Mouse (Mus musculus): Measurements from ENCODE around the gene Klc3. TPM values are rescaled to one million over a fixed set of nuclear protein-coding genes. Genes with fewer than 3 reads are reported as not detected.

Gene Klc3
- 2.2 and 2.3 TPM in 2 replicates for polyA plus RNA-seq (2015; fragmentation: Nextera tagmentation; extraction: Ambion mirVana)

DNA sequence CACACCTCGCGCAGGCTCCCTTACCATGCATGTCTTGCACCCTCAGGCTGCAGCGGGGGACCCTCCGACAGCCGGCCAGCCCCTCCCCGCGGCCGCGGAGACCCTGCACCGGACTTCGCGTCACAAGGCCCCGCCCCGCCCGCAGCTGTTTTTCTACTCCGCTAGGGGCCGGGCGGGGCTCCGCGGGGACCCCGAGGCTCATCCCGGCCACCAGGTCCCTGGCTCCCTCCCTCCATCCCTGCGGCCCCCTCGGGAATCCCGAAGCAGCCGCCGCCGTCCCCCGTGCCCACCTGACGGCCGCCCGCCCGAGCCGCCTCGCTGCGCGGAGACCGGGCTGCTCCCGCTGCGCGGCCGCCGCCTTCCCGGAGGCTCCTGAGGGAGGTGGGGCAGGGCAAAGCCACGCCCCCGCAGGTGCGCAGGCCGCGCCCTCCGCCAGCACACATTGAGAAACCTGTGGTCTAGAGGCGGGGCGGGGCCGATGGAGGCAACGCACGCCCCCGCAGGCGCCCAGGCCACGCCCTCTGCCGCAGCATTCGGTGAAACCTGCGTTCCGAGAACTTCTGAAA, at the start of gene Klc3:
Klc3 (minus strand) TSS at position 374 of the 566 bp plus-strand sequence.
- Histone ChIP-seq H3K27ac (replicated peaks) (no peak within 1 kb of the TSS), H3K27me3 (peaks cover 39% of the 10 kb centered on the region), H3K4me3 (peak within 1 kb of the TSS; percentile 53), H3K9ac (replicated peaks) (peak within 1 kb of the TSS; percentile 47), H3K9me3 (no peaks in the 10 kb centered on the region), H3K4me2 (replicated peaks) (peak within 1 kb of the TSS; percentile 94), H3K36me3 (no peaks in the 10 kb centered on the region), H3K4me1 (peaks cover 19% of the 10 kb centered on the region)
- WGBS = 1% methylated on average over 61 of the region's 62 CpGs
- ATAC-seq (replicated peaks) = no peak; the same call in 1 of the 2 replicates

DNA sequence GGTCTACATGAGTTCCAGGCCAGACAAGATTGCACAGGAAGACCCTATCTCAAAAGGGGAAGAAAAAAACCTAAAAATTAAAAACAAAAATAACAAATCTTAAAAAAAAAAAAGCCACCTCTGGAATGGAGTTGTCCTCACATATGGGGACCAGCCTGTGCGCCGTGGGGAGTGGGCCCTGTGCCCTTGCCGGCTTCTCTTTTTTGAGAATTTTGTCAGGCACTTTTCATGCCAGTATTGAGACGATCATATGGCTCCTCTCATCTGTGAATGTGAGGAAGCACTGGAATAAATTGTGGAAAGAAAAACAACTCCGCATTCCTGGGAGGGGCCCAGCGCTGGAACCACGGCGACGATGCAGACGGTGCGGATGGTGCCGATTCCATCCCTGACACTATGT, 45.3 kb upstream of the Klc3 start:
- peak overlapping the region; percentile 63 for H3K27ac ChIP-seq (replicated peaks)
- no peaks in the 10 kb centered on the region for H3K4me1 ChIP-seq
- 0 out of 2 replicates have a peak, but pooled peaks have one; percentile 11 for ATAC-seq (replicated peaks)
- H3K4me3 ChIP-seq = no peak overlapping the region
- peaks cover 51% of the 10 kb centered on the region for H3K36me3 ChIP-seq
- WGBS = 79% methylated on average over 12 of the region's 12 CpGs
- H3K4me2 ChIP-seq (replicated peaks) = no peak overlapping the region
- H3K27me3 ChIP-seq = no peaks in the 10 kb centered on the region
- no peaks in the 10 kb centered on the region for H3K9me3 ChIP-seq
- no peak overlapping the region for H3K9ac ChIP-seq (replicated peaks)

DNA sequence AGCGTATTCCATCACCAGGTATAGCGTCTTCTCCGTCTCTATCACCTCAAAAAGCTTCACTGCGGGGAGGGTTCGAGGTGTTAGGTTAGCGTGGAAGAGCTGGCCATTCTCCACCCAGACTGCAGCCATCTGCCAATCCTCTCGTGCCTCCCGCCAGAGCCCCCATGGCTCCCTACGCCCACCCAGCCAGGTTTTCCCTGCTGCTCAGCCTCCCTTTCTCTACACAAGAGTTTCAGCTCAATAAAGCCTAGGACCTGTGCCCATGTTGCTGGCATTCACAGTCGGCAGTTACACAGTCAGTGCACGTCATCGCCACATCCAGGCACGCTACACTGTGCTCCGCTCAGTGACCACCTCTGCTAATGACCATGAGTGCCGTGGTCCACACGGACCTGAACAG, 43.8 kb upstream of the Klc3 start:
- Histone ChIP-seq H3K4me2 (replicated peaks) (no peak overlapping the region), H3K9ac (replicated peaks) (no peak overlapping the region), H3K27me3 (no peaks in the 10 kb centered on the region), H3K27ac (replicated peaks) (peak overlapping the region; percentile 46; the same call in 1 of the 2 replicates), H3K4me1 (no peaks in the 10 kb centered on the region), H3K4me3 (no peak overlapping the region), H3K9me3 (no peaks in the 10 kb centered on the region), H3K36me3 (peaks cover 58% of the 10 kb centered on the region)
- 84% methylated on average over 16 of the region's 16 CpGs for WGBS
- ATAC-seq (replicated peaks) = 0 out of 2 replicates have a peak, but pooled peaks have one; percentile 15

DNA sequence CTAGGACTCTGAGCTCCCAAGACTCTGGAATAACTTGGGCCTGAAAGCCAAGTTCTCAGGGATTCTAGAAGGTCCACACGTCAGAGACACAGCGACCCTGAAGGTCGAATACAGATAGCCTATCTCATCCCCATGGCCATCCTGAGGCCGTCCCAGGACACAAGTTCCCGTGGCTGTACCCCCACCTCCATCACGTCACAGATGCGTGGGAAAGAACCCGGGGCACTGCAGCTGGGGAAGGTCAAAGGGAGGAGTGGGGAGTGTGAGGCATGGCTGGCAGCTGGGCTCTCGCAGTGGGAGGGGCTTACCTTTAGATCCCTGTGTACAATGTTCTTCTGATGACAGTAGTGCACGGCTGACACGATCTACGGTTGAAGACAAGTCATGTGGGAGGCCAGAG, 40.9 kb upstream of the Klc3 start:
- Histone ChIP-seq H3K9me3 (no peaks in the 10 kb centered on the region), H3K27me3 (no peaks in the 10 kb centered on the region), H3K4me1 (no peaks in the 10 kb centered on the region), H3K9ac (replicated peaks) (no peak overlapping the region), H3K4me3 (no peak overlapping the region), H3K4me2 (replicated peaks) (no peak overlapping the region), H3K36me3 (peaks cover 69% of the 10 kb centered on the region), H3K27ac (replicated peaks) (no peak overlapping the region)
- WGBS = 86% methylated on average over 12 of the region's 12 CpGs
- no peak for ATAC-seq (replicated peaks)

DNA sequence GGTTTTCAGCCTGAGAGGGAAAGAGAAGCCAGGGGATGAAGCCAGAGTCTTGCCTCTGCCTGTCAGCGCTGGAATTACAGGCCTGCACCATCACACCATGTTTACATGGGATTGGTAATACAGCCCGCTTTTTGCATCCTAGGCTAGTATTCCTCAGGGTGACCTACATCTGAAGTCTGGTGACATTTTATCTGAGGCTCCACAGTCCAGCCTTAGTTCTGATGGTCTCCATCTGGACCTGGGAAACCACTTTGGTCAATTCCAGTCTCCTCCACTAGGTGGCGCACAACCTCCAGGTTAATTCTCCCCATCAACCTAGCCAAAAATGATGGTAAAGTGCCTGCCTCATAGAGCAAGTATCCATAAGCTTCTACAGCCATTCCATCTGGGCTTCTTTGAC, 39.4 kb upstream of the Klc3 start:
- no peaks in the 10 kb centered on the region for H3K27me3 ChIP-seq
- H3K9ac ChIP-seq (replicated peaks) = no peak overlapping the region
- 0 out of 2 replicates have a peak, but pooled peaks have one; percentile 18 for ATAC-seq (replicated peaks)
- H3K4me3 ChIP-seq = no peak overlapping the region
- WGBS = 43% methylated on average over 3 of the region's 3 CpGs
- H3K27ac ChIP-seq (replicated peaks) = no peak overlapping the region
- peaks cover 68% of the 10 kb centered on the region for H3K36me3 ChIP-seq
- H3K4me1 ChIP-seq = no peaks in the 10 kb centered on the region
- no peak overlapping the region for H3K4me2 ChIP-seq (replicated peaks)
- no peaks in the 10 kb centered on the region for H3K9me3 ChIP-seq

DNA sequence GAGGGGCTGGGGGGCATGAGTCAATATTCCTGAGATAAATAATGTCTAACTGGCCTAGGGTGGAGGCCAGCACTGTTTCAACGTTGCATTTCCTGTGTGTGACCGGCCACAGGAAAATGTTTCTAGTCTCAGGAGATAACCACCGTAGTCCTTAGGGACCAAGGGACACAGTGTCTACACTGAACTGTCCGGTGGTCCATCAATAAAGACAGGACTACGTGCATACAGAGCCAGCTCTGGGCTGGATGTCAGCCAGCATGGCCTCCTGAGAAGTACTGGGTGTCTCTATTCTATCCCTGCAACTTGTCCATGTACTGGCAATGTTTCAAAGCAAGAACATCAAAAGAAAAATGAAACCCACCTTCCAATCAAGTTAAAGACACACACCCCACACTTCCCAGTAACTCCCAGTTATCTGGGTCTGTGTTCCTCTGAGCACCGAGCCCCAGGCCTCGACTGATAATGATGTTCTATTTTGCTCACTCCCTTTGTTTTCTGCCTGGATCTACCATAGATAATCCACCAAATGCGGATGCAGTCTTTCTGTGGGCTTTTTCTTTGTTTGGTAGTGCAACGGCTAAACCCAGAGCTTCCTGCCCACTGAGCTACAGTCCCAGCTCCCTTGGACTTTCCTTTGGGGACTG, 37.7 kb upstream of the Klc3 start:
- no peak overlapping the region for H3K4me3 ChIP-seq
- no peak overlapping the region for H3K9ac ChIP-seq (replicated peaks)
- no peak for ATAC-seq (replicated peaks)
- no peak overlapping the region for H3K4me2 ChIP-seq (replicated peaks)
- H3K36me3 ChIP-seq = peaks cover 74% of the 10 kb centered on the region
- H3K27ac ChIP-seq (replicated peaks) = no peak overlapping the region
- 87% methylated on average over 9 of the region's 9 CpGs for WGBS
- H3K27me3 ChIP-seq = no peaks in the 10 kb centered on the region
- H3K4me1 ChIP-seq = no peaks in the 10 kb centered on the region
- no peaks in the 10 kb centered on the region for H3K9me3 ChIP-seq

DNA sequence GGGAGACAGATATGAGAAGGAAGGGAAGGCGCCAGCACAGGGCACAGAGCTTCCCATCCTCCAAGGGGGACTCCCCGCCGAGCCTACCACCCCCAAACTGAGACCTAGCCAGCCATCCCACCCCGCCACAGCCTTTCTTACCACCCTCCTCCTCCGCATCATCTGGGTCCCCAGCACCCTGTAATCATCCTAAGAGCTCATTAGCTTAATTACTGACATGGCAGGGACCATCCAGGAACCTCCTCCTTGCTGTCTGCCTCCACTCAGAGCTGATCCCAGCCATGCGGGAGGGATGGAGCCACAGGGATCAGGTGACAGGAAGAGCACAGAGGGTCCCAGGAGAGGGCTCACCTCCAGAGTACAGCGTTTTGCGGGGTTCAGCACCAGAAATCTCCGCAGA, 33.1 kb upstream of the Klc3 start:
- WGBS = 74% methylated on average over 9 of the region's 9 CpGs
- no peaks in the 10 kb centered on the region for H3K4me1 ChIP-seq
- no peak overlapping the region for H3K4me2 ChIP-seq (replicated peaks)
- H3K9me3 ChIP-seq = no peaks in the 10 kb centered on the region
- peaks cover 87% of the 10 kb centered on the region for H3K36me3 ChIP-seq
- no peak overlapping the region for H3K4me3 ChIP-seq
- ATAC-seq (replicated peaks) = 0 out of 2 replicates have a peak, but pooled peaks have one; percentile 26
- no peaks in the 10 kb centered on the region for H3K27me3 ChIP-seq
- no peak overlapping the region for H3K9ac ChIP-seq (replicated peaks)
- no peak overlapping the region for H3K27ac ChIP-seq (replicated peaks)

DNA sequence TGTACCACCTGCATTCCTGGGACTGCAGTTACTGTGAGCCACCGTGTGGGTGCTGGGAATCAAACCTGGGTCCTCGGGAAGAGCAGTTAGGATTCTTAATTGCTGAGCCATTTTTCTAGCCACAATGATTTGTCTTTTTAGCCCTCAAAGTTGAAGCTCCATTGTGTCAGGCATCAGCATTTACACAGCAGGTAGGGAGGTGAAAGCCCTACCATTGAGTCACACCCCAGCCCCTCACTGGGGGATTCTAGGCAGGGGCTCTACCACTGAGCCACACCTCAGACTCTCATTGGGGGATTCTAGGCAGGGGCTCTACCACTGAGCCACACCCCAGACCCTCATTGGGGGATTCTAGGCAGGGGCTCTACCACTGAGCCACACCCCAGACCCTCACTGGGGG, 32.4 kb upstream of the Klc3 start:
- H3K27ac ChIP-seq (replicated peaks) = no peak overlapping the region
- no peak overlapping the region for H3K4me2 ChIP-seq (replicated peaks)
- peaks cover 87% of the 10 kb centered on the region for H3K36me3 ChIP-seq
- no peak for ATAC-seq (replicated peaks)
- no peak overlapping the region for H3K4me3 ChIP-seq
- H3K4me1 ChIP-seq = no peaks in the 10 kb centered on the region
- no peaks in the 10 kb centered on the region for H3K9me3 ChIP-seq
- 97% methylated on average over 2 of the region's 2 CpGs for WGBS
- H3K9ac ChIP-seq (replicated peaks) = no peak overlapping the region
- H3K27me3 ChIP-seq = no peaks in the 10 kb centered on the region

DNA sequence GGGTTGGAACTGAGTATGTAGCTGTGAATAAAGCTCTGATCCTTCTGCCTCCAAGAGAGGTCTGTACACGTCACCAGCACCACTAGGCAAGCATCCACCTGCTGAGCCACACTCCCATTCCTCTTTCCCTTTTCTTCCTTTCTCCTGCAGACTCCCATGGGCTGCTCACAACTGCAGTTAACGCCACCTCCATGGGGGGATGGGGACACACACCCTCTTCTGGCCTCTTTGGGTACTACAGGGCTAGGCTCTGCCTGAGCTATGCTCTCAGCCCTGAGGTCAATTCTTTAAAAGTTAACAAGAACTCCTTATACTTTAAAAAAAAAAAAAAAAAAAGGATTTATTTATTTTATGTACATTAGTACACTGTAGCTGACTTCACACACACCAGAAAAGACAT, 28.6 kb upstream of the Klc3 start:
- H3K4me3 ChIP-seq = no peak overlapping the region
- H3K9ac ChIP-seq (replicated peaks) = no peak overlapping the region
- H3K27me3 ChIP-seq = no peaks in the 10 kb centered on the region
- H3K9me3 ChIP-seq = no peaks in the 10 kb centered on the region
- no peaks in the 10 kb centered on the region for H3K4me1 ChIP-seq
- no peak overlapping the region for H3K4me2 ChIP-seq (replicated peaks)
- ATAC-seq (replicated peaks) = no peak
- H3K27ac ChIP-seq (replicated peaks) = no peak overlapping the region
- peaks cover 91% of the 10 kb centered on the region for H3K36me3 ChIP-seq
- 92% methylated on average over 2 of the region's 2 CpGs for WGBS

DNA sequence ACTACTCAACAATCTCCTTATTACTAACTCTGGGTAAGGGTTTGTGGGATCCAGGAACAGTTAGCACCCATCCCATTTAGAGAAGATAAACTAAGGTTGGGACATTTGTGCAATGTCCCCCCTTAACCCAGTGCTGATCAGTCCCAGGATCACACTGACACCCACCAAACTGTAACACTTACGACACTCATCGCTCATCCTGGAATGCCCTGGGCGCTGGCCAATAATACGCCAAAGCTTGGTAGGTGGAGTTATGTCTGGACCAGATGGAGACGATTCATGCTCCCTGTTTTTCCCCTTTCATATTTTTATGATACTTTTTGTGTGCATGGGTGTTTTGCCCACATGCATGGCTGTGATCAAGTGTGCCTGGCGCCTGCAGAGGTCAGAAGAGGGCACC, 26.5 kb upstream of the Klc3 start:
- Histone ChIP-seq H3K27me3 (no peaks in the 10 kb centered on the region), H3K4me3 (no peak overlapping the region), H3K4me2 (replicated peaks) (no peak overlapping the region), H3K9ac (replicated peaks) (no peak overlapping the region), H3K36me3 (peaks cover 96% of the 10 kb centered on the region), H3K27ac (replicated peaks) (no peak overlapping the region), H3K9me3 (no peaks in the 10 kb centered on the region), H3K4me1 (no peaks in the 10 kb centered on the region)
- no peak for ATAC-seq (replicated peaks)
- WGBS = 85% methylated on average over 6 of the region's 6 CpGs

DNA sequence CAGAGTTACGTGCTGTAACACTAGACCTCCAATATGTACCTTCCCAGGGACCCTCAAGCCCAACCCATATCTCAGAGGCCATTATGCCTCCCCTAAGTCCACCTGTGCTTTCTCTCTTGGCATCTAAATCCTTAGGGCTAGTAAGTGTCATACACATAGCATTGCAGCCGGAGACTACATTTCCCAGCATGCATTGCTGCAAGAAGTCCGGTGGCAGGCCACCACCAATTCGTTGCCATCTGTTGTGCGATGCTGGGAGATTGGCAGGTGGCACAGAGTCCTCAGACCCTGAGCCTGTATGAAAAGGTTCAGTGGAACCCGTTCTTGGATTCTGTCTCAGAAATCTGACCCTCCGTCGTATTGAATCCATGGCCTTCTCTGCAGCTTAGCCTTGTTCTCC, 25.8 kb upstream of the Klc3 start:
- peaks cover 94% of the 10 kb centered on the region for H3K36me3 ChIP-seq
- ATAC-seq (replicated peaks) = no peak
- no peaks in the 10 kb centered on the region for H3K27me3 ChIP-seq
- no peak overlapping the region for H3K4me2 ChIP-seq (replicated peaks)
- H3K27ac ChIP-seq (replicated peaks) = no peak overlapping the region
- H3K4me1 ChIP-seq = no peaks in the 10 kb centered on the region
- H3K9ac ChIP-seq (replicated peaks) = no peak overlapping the region
- H3K4me3 ChIP-seq = no peak overlapping the region
- WGBS = 58% methylated on average over 8 of the region's 8 CpGs
- H3K9me3 ChIP-seq = no peaks in the 10 kb centered on the region

DNA sequence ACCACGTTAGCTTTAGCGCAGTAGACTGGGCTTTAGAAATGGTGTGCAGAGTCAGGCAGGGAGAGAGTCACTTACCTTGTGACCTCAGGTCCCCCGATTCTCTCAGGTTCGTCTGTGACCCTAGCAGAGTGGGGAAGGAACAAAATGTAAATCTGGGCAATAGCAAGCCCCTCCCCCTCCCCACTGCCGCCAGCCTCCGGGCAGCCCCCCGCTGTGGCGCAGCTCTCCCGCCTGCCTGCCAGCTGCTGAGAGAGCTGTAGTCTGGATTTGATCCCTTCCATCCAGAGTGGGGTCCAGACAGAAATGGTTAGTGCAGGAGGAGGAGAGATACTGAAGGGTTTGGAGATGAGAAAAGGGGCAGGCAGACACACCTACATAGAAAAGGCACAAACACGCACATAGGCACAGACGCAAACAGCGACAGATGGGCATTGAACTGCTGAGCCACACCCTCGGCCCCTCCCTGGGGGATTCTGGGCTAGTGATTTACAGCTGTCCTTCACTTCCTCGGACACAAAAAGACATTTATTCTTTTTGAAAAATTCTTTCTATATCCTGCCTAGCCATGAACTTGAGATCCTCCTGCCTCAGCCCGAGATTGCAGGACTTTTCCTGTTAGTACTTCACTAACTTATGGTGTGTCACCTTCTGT, 24.2 kb upstream of the Klc3 start:
- Histone ChIP-seq H3K9me3 (no peaks in the 10 kb centered on the region), H3K36me3 (peaks cover 78% of the 10 kb centered on the region), H3K9ac (replicated peaks) (no peak overlapping the region), H3K27ac (replicated peaks) (no peak overlapping the region), H3K4me1 (no peaks in the 10 kb centered on the region), H3K4me2 (replicated peaks) (no peak overlapping the region), H3K27me3 (no peaks in the 10 kb centered on the region), H3K4me3 (no peak overlapping the region)
- 66% methylated on average over 15 of the region's 15 CpGs for WGBS
- no peak for ATAC-seq (replicated peaks)

All from forebrain, embryonic 15.5 days (tissue).